Mouse (Mus musculus) adrenal gland, postnatal 36 days (tissue): Measurements from ENCODE around the gene Spata32. TPM values are rescaled to one million over a fixed set of nuclear protein-coding genes. Genes with fewer than 3 reads are reported as not detected.

Experiments
- DNase-seq, 2 experiments: peaks; one replicate each; pipeline ENCODE4 v3.0.0; 2021; ENCODE audit warnings: mixed read lengths in 1 of 2
- total RNA-seq, 2 experiments: library from RNA; stranded (reverse); gene quantifications; 2 replicates each; pipeline ENCODE4 v1.2.3; 2021

The Spata32 gene
- total RNA-seq, 2 experiments from 2014 or later: not detected

DNA sequence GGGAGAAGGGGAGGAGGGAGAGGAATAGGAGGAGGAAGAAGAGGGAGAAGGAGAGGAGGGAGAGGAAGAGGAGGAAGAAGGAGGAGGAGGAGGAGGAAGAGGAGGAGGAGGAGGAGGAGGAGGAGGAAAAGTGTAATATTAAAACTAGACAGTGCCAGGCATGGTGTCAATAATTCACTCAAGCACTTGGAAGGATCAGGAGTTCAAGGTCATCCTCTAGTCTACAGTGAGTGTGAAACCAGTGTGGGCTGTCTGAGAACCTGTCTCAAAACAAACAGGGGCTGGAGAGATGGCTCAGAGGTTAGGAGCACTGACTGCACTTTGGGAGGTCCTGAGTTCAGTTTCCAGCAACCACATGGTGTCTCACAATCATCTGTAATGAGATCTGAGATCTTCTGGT lies 15.9 kb downstream of the Spata32 start:
- no peak for DNase-seq

DNA sequence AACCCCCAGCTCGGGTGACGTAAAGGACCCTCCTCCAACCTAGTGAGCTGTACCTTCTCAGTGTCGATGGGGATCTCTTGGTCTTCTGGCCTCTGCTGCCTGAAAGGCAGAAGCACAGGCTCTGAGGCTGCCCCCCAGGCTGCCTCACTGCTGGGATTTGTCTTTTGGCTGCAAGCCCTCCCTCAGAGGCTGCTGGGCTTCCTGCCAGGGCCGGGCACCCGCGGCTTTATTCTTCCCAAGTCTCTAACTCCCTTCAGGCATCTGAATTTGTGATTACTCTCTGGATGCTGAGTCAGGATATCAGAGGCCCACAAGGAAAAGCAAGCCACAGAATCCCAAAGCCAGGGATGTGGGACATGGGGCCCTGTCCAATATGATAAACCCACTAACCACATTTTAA lies 16.6 kb downstream of the Spata32 start:
- peak; percentile 61 to 71 for DNase-seq

DNA sequence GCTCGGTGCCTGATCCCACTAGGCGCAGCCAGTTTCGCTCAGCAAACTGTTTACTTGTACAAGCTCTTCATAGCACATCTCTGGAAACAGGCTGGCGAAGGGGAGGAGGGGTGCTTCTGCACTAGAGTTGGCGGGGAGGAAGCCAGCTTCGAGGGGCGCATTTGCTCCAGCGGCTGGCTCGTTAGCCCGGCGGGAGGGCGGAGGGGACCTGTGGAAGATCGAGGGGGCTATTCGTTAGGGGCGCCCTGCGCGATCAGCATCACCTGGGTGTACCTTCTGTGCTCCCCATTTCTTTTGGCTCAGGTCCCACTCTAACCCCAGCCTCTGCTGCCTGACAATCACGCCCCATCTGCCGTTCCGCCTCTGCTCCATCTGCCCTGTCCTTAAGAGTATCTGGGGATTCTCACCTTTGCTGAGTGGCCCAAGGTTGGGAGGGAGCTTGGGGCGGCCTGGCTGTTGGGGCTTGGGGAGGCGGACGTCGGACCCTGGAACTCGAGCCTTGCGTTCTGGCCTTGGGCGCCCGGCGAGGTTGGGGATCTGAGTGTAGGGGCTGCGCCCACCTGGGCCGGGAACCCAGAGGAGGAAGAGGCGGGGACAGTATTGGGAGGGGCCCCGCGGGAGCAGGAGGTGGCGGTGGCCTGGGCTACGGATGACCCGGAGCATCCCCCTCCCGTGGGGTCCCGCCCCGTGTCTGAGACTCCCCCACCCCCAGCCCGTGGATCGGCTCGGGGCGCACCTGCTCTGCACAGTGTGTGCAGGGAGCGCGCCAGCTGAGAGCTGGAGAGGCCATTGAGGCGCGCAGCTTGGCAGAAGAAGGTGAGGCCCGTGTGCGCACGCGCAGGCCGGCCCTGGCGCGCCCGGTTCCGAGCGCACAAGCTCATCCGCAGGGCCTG lies 19.1 kb downstream of the Spata32 start:
- peak; percentile 72 to 79 for DNase-seq

DNA sequence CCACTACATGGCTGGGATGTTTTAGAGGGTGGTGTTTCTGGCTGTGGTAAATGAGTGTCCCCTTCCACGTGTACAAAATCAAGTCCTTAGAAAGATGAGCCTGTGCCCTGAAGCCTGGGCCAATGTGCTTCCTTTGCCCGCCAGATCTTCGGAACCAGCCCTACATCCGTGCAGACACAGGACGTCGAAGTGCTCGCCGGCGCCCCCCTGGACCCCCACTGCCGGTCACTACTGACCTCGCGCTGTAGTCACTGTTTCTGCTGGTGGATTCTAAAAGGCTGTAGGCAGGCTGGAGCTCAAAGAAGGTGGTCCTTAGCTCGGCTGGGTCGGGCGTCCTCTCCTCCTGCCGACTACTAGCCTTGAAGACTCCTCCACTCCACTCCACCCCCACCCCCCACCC lies 19.9 kb downstream of the Spata32 start:
- no peak for DNase-seq

DNA sequence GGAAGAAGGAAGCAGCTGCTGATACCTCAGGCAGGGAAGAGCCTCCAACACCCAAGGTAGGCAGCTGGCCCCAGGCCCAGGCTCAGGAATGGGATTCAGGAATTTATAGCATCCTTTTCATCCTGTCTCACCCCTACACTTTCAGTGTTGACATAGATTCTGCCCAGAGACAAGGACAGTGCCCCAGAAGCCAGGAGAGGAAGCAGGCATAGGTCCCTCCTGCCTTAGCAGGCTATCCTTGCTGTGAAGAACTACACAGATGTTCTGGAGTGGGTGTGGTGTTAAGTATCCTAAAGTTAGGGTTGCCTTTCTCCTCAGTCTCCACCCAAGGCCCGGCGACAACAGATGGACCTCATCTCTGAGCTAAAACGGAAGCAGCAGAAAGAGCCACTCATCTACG lies 20.9 kb downstream of the Spata32 start:
- DNase-seq: no peak

DNA sequence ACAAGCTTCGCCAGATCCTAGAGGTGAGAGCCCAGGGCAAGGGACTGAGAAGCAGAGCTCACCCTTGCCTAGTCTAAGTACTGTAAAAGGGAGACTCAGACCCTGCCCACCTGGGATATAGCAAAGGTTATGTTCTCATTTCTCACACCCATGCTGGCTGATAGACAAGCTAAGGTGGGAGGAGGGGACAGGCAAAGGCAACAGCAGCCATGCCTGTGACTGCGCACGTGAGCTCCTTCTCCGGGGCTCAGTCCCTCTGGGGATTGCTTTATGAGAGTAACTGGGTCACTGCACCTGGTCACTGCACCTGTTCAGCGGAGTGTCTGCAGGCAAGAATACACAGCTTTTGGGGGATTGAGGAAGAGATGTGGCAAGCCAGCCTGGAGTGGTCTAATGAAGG lies 22.6 kb downstream of the Spata32 start:
- DNase-seq: no peak

DNA sequence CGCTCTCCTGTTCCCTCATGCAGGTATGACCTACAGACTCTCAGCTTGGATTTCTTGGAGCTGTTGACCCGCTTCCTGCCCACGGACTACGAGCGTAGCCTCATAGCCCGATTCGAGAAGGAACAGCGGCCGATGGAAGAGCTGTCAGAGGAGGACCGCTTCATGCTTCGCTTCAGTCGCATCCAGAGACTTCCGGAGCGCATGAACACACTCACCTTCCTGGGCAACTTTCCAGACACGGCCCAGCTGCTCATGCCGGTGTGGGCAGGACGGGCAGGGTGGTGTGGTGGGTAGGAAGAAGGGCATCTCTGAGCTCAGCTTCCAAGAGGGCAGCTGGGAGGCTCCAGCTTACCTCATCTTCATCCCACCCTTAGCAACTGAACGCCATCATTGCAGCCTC lies 23.0 kb downstream of the Spata32 start:
- no peak for DNase-seq

DNA sequence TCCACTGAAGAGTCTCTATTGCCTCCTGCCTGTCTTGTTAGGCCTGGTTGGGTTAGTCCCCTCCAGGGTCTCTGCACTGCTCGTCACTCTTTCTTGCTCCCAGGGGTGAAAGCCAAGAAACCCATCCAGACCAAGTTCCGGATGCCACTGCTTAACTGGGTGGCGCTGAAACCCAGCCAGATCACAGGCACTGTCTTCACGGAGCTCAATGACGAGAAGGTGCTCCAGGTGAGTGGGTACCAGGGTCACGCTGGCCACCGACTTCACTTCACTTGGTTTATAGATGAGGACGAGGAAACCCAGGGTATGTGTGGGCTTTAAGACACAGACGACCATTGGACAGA lies 24.4 kb downstream of the Spata32 start:
- DNase-seq: no peak

DNA sequence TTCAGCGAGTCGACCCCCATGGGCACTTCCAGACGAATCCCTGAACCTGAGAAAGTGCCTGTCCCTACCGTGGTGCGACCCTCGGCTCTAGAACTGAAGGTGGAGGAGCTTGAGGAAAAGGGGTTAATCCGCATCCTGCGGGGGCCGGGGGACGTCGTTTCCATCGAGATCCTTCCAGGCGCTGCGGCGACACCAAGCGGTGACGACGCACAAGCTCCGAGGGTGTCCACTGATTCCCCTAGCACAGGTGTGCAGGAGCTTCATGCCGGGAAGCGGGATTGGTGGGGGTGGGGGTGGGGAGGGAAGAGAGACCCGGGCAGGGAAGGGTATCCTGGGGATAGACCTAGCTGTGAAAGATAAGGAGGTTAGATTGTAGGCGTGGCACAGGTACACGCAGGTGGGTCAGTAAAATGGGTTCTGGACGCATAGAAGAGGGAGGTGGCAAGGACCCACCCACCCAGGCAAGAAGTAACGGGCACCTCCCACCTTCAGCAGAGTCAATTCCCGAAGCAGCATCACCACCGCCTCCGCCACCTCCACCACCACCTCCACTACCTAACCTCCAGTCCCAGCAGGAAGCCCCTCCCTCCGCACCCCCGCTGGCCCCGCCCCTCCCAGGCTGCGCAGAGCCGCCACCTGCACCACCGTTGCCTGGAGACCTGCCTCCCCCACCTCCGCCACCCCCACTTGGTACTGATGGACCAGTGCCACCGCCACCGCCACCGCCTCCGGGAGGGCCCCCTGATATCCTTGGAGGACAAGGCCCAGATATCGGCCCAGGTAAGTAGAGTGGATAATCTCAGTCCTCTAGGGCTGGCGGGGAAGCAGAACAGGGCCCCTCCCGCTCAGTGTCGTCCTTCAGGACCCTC lies 25.0 kb downstream of the Spata32 start:
- peak; percentile 22 to 49 for DNase-seq

DNA sequence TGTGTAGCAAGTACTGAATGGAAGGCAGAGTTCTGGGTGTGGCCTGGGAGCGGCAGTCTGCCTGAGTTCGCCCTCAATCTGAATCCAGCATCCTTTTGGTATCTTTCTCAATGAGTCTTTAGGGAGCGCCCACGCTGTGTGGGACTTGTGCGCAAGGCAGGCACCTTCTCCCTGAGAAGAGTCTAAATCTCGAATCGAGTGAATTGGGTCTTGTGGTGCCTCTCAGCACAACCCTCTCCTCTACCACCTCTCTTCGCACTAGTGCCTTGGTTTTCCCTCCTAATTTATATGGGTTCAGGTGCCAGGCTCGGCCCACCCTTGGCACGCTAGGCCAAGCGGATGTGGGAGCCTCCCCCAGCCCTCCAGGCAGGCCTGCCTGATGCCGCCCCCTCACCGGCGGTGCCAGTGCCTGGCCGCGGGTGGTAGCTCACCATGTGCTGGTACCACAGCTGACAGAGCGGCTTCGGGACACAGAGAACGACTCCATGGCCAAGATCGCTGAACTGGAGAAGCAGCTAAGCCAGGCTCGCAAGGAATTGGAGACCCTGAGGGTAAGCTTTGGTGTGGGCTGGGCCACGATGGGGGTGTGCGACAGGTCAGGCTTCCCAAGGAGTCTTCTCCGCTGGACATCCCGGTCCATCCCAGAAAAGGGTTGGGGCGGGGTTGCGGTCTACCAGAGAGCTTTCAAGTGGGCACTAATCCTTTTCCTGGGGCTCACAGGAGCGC lies 25.8 kb downstream of the Spata32 start:
- no peak for DNase-seq

DNA sequence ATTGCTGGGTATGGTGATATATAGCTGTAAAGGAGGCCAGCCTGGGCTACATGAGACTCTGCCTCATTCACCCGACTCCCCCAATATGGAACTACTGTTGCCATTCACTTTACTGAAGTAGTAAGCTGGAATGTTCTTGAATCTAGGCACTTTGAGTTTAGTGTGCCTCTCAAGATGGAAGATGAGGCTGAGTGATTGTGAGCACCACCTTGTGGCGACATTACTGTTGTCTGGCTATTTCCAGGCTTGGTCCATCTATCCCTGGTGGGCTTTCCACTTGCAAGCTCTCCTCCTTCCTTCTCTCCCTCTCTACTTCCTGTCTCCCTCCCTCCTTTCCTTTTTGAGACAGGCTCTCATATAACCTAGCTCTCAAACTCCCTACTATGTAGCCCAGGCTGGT lies 33.3 kb downstream of the Spata32 start:
- DNase-seq: peak; percentile 61 to 67

DNA sequence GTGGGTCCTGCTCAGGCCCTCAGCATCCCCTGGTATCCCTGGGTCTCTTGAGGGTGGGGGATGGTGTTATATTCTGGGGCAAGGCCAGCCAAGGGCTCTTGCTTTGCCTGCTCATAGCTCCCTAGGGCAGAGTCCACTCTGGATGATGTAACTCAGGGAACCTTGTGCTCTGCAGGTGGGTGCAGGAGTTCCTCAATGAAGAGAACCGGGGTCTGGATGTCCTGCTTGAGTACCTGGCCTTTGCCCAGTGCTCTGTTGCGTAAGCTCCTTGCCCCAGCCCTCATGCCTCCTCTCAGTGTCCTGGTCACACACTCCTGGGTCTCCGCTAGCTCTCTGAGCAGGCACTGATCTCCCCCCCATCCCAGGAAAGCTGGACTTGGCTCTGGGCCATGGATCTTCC lies 36.3 kb downstream of the Spata32 start:
- no peak for DNase-seq

DNA sequence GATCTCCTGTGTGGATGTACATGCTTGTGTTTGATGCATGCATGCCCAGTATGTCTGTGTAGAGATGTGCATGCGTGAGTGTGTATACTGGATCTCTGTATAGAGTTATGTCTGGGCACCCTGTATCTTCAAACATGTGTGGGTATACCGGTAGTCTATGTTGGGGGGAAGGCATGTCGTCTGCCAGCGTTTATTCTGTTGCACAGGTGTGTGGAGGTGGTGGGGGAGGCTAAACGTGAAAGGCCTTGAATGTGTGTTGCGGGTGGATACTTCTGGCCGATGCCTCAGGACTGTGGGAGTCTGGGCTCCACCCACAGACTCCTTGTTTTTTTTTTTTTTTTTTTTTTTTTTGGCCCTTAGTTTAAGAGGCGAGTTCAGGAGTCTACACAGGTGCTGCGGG lies 36.9 kb downstream of the Spata32 start:
- no peak for DNase-seq

DNA sequence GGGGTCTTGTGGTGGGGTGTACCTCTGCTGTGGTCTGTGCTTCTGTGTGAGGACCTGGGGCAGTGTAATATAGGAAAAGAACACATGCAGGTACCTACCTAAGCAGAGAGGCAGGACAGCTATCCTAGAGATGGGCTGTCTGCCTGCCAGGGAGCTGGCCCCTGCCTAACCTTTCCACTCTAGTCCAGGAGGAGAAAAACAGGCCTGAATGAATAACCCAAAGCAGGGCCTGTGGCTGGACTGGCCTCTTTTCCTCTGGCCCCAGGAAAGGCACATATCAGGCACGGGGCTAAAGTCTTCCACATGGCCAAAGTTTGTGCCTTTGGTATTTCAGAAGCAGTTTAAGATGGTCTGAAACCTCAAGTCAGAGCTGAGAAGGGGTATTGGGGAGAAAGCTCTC lies 37.8 kb downstream of the Spata32 start:
- no peak for DNase-seq

DNA sequence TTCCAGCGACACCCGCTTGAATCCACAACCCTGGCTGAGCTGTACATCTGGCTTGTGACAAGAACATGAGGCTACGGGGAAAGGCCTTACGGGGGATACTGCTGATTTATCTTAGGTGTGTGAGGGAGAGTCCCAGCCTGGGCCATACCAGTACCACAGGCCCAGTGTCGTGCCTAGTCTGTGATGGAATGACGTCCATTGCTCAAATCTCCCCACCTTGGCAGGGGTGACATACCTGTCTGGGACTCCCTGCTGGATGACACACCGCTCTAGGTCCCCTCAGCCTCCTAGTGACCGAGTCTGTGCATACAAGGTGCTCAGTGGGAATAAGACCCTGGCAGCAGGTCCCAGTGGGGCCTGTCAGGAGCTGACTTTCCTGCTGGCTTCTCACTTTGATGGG lies 39.5 kb downstream of the Spata32 start:
- DNase-seq: no peak

DNA sequence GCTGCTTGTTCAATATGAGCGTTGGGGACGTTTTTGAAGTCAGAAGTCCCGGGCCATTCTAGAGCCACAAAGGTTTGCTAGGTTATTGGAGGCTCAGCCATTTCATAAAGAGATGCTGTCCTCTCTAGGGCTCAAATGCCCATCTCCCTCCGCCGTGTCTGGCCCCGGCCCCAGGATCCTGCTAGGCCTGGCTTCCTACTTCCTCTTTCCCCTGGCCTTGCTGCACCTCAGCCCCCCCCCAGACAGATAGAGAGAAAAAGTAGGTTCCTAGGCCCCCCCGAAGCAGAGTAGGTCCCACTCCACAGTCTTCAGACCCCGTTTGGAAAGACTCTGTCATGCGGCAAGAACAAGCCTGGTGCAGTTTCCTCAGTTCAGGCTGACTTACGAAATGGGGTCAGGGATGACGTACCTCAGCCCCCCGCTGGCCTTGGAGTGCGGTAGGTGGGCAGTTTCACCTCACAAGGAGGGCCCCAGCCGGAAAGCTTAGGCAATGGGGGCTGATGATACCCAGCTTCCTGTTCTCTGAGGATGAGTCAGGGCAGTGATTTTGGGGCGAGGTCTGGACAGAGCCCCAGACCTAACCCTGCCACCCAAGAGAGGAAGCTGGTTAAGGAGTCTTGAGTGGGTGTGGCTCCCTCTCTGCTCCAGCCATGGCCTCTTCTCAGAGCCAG lies 40.3 kb downstream of the Spata32 start:
- DNase-seq: no peak

DNA sequence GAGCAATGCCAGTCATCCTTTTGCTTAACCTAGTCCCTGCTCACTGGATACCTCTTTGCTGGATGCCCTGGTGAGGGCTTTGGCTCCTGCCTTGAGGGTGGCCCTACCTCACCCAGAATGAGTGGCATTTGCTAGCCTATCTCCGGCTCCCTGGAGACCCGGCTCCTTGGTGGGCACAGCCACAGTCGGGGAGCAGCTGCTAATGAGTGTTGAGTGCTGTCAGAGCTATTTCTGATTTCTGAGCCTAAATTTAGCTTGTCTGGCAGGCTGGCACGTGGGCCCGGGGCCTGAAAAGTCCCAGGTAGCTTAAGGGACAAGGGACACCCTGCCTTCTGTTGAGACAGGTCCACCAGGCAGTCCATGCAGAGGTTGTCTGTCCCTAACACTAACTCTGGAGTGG lies 41.0 kb downstream of the Spata32 start:
- no peak for DNase-seq

DNA sequence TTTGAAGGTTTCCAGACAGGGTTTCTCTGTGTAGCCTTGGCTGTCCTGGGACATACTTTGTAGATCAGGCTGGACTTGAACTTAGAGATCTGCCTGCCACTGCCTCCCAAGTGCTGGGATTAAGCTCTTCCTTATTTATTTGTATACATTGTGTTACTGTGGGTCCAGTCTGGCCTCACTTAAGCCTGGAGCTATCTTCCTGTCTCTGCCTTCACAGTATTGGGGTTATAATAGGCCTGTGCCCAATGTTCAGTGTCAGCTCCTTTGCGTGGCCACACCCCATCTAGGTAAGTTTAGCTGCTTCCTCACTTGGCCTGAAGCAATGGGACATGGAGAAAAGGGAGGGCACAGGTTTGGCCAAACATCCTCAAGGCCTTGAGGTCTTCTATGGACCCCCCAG lies 41.7 kb downstream of the Spata32 start:
- no peak for DNase-seq

DNA sequence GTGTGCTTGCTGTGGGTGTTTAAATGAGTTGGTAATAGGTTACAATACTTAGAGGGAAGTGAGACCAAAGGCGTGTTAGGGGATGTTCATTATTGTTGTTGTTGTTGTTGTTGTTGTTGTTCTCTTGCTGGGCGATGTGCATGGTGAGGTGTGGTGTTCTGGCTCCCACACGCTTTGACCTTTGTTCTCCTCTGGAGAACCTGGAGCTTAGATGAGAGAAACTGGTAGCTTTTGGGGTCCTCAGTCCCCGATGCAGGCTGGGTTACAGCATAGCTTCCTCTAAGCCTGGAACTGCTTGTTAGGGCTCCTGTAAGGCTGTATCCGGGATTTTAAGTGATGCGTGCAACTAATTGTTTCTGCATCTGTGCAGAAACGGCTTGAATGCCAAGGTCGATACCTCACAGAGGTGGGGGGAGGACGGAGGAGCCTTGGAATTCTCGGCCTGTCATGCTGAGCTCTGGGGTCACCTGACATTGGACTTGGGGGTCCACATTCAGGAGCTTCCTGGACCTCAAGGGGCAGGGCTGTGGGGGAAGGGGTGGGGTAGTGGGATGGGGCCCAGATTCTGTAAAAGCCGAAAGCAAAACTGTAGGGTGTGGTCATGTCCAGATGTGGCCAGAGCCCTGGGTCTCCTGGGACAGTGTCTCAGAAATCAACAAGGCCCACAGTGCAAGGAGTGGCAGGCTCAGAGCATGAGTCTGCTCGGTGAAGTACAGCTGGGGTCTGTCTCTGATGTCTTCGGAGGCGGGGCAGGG lies 42.4 kb downstream of the Spata32 start:
- peak; percentile 45 to 64 for DNase-seq

DNA sequence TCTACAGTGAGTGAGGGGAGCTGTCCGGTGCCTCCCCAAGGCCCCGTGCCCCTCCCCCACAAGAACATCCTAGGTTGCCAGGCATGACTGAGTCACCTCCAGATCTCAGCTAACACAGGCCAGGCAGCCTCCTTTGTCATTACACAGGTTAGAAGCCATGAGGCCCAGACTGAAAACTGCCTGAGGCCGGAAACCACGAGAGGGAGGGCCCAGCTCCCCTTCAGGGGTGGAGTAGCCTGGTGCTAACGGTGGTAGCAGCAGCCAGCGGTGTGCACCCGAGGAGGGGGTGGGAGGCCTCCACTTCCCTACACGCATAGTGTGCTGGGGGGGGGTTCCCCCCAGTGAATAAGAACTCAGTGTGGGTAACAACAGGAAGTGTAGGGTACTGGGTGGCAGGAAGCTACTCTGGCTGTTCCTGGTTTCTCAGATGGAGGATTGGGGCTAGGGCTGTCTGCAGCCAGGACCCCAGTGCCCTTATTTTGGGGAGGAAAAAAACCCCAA lies 43.3 kb downstream of the Spata32 start:
- DNase-seq: peak; percentile 81

DNA sequence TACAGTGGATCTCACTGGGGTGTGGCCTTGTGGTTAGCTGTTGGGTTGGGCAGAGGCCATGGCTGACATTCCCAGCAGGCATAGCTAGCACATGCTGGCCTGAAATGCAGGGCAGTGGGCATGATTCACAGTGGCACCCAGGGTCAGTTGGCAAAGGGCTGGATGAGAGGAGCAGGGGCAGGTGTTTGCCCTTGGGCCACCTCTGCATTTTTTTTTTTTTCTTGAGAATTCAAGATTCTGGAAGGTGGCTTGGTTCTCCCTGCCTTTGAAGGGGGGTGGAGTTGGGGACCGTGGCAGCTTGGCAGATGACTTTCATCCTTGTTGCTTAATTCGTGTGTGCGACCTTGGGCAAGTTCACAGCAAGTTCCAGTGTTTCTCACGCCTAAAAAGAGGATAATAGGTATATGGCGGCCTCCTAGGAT lies 43.8 kb downstream of the Spata32 start:
- DNase-seq: peak; percentile 73 to 74
